In genomic region chr15:80538671-80539340, GRCm38 (mm10) we compare ENCODE assay signal across 19 mouse cellular contexts. TPM values are rescaled to one million over a fixed set of nuclear protein-coding genes. Genes with fewer than 3 reads are reported as not detected.
DNase-seq lines count a peak whose midpoint lies in the region; ATAC-seq and TF ChIP-seq lines count a peak whose summit lies in the region.
"Had no signal": no experiment of that assay in that cellular context is flagged by ENCODE, and none has a peak within 500 bp of the region (broad histone marks: within the 10 kb centered on the region; RNA-seq: fewer than 3 reads in every experiment).

No protein-coding gene starts in this region.

- no peaks in the 10 kb centered on the region for H3K9me3 ChIP-seq in forebrain, embryonic 16.5 days (ENCODE audit: control insufficient read depth, low read length)
- no peaks in the 10 kb centered on the region for H3K9me3 ChIP-seq in hindbrain, embryonic 11.5 days (ENCODE audit: control insufficient read depth, low read length)
- no peaks in the 10 kb centered on the region for H3K9me3 ChIP-seq in limb, embryonic 10.5 days (replicated peaks)
- H3K9me3 ChIP-seq: forebrain, embryonic 15.5 days; heart, embryonic 15.5 days; limb, embryonic 15.5 days; neural tube, embryonic 12.5 days had no signal

- no peak overlapping the region for H3K9ac ChIP-seq in forebrain, embryonic 16.5 days (replicated peaks; ENCODE audit: low read depth, low read length)
- no peak overlapping the region for H3K9ac ChIP-seq in hindbrain, embryonic 11.5 days (ENCODE audit: low read depth, low read length)
- H3K9ac ChIP-seq: forebrain, embryonic 15.5 days; heart, embryonic 15.5 days; limb, embryonic 15.5 days; neural tube, embryonic 12.5 days had no signal

- 42% methylated on average over 7 of the region's 7 CpGs for WGBS in spleen, adult 2 months
- WGBS in bone marrow, adult 2 months: 74% methylated on average over 7 of the region's 7 CpGs
- 20% methylated on average over 7 of the region's 7 CpGs for WGBS in thymus, adult 2 months
- WGBS in forebrain, embryonic 16.5 days: 76% methylated on average over 7 of the region's 7 CpGs
- WGBS in hindbrain, embryonic 11.5 days: 86% methylated on average over 7 of the region's 7 CpGs
- 87% methylated on average over 7 of the region's 7 CpGs for WGBS in limb, embryonic 10.5 days

- no peak for TF ChIP-seq CTCF in spleen, adult 2 months (IDR thresholded peaks at IDR 0.05; ENCODE audit: extremely low read depth, insufficient read depth, insufficient read length, insufficient replicate concordance)
- TF ChIP-seq CTCF in bone marrow, adult 2 months (IDR thresholded peaks at IDR 0.05; ENCODE audit: control insufficient read depth, insufficient read depth, low read length): no peak
- no peak for TF ChIP-seq CTCF in thymus, adult 2 months (IDR thresholded peaks at IDR 0.05; ENCODE audit: borderline replicate concordance, control insufficient read depth, extremely low read depth, insufficient read depth, low read length, poor library complexity)

- H3K27ac ChIP-seq in spleen, adult 2 months (ENCODE audit: insufficient read depth, low read length): peak overlapping the region; percentile 80
- H3K27ac ChIP-seq in bone marrow, adult 2 months (ENCODE audit: control insufficient read depth, insufficient read depth, low read depth, low read length, poor library complexity): 0 out of 2 replicates have a peak overlapping the region, but pooled peaks have one; percentile 27
- H3K27ac ChIP-seq in thymus, adult 2 months (ENCODE audit: control insufficient read depth, insufficient read depth, low read length): peak overlapping the region; percentile 99
- no peak overlapping the region for H3K27ac ChIP-seq in forebrain, embryonic 16.5 days (ENCODE audit: low read length)
- H3K27ac ChIP-seq in hindbrain, embryonic 11.5 days (ENCODE audit: low read depth, low read length): no peak overlapping the region
- H3K27ac ChIP-seq in limb, embryonic 10.5 days: no peak overlapping the region
- H3K27ac ChIP-seq: forebrain, embryonic 15.5 days; heart, embryonic 15.5 days; limb, embryonic 15.5 days; neural tube, embryonic 12.5 days had no signal

- no peak overlapping the region for H3K4me3 ChIP-seq in spleen, adult 2 months (ENCODE audit: extremely low read depth, insufficient read depth, insufficient read length)
- no peak overlapping the region for H3K4me3 ChIP-seq in bone marrow, adult 2 months (replicated peaks; ENCODE audit: control insufficient read depth, low read depth, low read length)
- no peak overlapping the region for H3K4me3 ChIP-seq in thymus, adult 2 months (ENCODE audit: control insufficient read depth, insufficient read depth, low read length)
- no peak overlapping the region for H3K4me3 ChIP-seq in forebrain, embryonic 16.5 days (replicated peaks; ENCODE audit: low read length)
- H3K4me3 ChIP-seq in hindbrain, embryonic 11.5 days (ENCODE audit: low read depth, low read length): no peak overlapping the region
- no peak overlapping the region for H3K4me3 ChIP-seq in limb, embryonic 10.5 days
- H3K4me3 ChIP-seq: forebrain, embryonic 15.5 days; heart, embryonic 15.5 days; limb, embryonic 15.5 days; neural tube, embryonic 12.5 days had no signal

- no peaks in the 10 kb centered on the region for H3K36me3 ChIP-seq in spleen, adult 2 months (ENCODE audit: control insufficient read depth, insufficient read depth, low read length)
- no peaks in the 10 kb centered on the region for H3K36me3 ChIP-seq in thymus, adult 2 months (ENCODE audit: control insufficient read depth, insufficient read depth, low read length)
- no peaks in the 10 kb centered on the region for H3K36me3 ChIP-seq in forebrain, embryonic 16.5 days (ENCODE audit: control insufficient read depth, insufficient read depth)
- no peaks in the 10 kb centered on the region for H3K36me3 ChIP-seq in hindbrain, embryonic 11.5 days (ENCODE audit: control insufficient read depth, insufficient read depth, low read length)
- H3K36me3 ChIP-seq in limb, embryonic 10.5 days: no peaks in the 10 kb centered on the region
- H3K36me3 ChIP-seq: forebrain, embryonic 15.5 days; heart, embryonic 15.5 days; limb, embryonic 15.5 days; neural tube, embryonic 12.5 days had no signal

- no peak for ATAC-seq in forebrain, embryonic 16.5 days
- ATAC-seq in hindbrain, embryonic 11.5 days (ENCODE audit: low FRiP score): no peak
- ATAC-seq: forebrain, embryonic 15.5 days had no signal

- DNase-seq in spleen, adult 2 months (ENCODE audit: low read depth in 1 of 2, low spot score in 2 of 2): no peak
- DNase-seq in spleen, postnatal 4 days (ENCODE audit: low spot score in 2 of 2): no peak
- DNase-seq in thymus, adult 2 months: peak; percentile 77
- no peak for DNase-seq in hindbrain, embryonic 11.5 days (ENCODE audit: low spot score)
- no peak for DNase-seq in limb, embryonic 10.5 days (ENCODE audit: low spot score)
- DNase-seq: adrenal gland, postnatal 10 days; cerebellum, adult 18-20 months; kidney, adult 9 months; kidney, postnatal 4 days; lung, postnatal 10 days had no signal

- H3K4me2 ChIP-seq in forebrain, embryonic 16.5 days (ENCODE audit: low read length): no peak overlapping the region
- no peak overlapping the region for H3K4me2 ChIP-seq in hindbrain, embryonic 11.5 days (replicated peaks; ENCODE audit: low read depth, low read length)
- H3K4me2 ChIP-seq: forebrain, embryonic 15.5 days; heart, embryonic 15.5 days; limb, embryonic 15.5 days; neural tube, embryonic 12.5 days had no signal

- TF ChIP-seq POLR2A in spleen, adult 2 months (IDR thresholded peaks at IDR 0.05; ENCODE audit: low read depth, low read length): no peak
- TF ChIP-seq POLR2A in bone marrow, adult 2 months (IDR thresholded peaks at IDR 0.05; ENCODE audit: borderline replicate concordance, control insufficient read depth, low read depth, low read length): no peak
- peak; percentile 29; the same call in 1 of the 2 replicates for TF ChIP-seq POLR2A in thymus, adult 2 months (IDR thresholded peaks at IDR 0.05; ENCODE audit: control insufficient read depth, extremely low read depth, insufficient read depth, low read length, poor library complexity)

- no peaks in the 10 kb centered on the region for H3K27me3 ChIP-seq in spleen, adult 2 months (ENCODE audit: control insufficient read depth, insufficient read depth, low read length)
- no peaks in the 10 kb centered on the region for H3K27me3 ChIP-seq in thymus, adult 2 months (ENCODE audit: control insufficient read depth, insufficient read depth, low read length)
- no peaks in the 10 kb centered on the region for H3K27me3 ChIP-seq in forebrain, embryonic 16.5 days (replicated peaks; ENCODE audit: control insufficient read depth, insufficient read depth, low read length)
- H3K27me3 ChIP-seq in hindbrain, embryonic 11.5 days (ENCODE audit: control insufficient read depth, insufficient read depth, low read length): no peaks in the 10 kb centered on the region
- H3K27me3 ChIP-seq in limb, embryonic 10.5 days (ENCODE audit: low read depth, poor library complexity, severe bottlenecking): no peaks in the 10 kb centered on the region
- H3K27me3 ChIP-seq: forebrain, embryonic 15.5 days; heart, embryonic 15.5 days; limb, embryonic 15.5 days; neural tube, embryonic 12.5 days had no signal

- H3K4me1 ChIP-seq in spleen, adult 2 months (ENCODE audit: control insufficient read depth, insufficient read depth, insufficient read length): peaks cover 19% of the 10 kb centered on the region; the same call in 1 of the 2 replicates
- H3K4me1 ChIP-seq in bone marrow, adult 2 months (ENCODE audit: control insufficient read depth, insufficient read depth, low read length): peaks cover 1% of the 10 kb centered on the region; the same call in 1 of the 2 replicates
- H3K4me1 ChIP-seq in thymus, adult 2 months (replicated peaks; ENCODE audit: control insufficient read depth, insufficient read depth, low read length): peaks cover 56% of the 10 kb centered on the region
- peaks cover 3% of the 10 kb centered on the region; the same call in 1 of the 2 replicates for H3K4me1 ChIP-seq in forebrain, embryonic 16.5 days (replicated peaks; ENCODE audit: control insufficient read depth, insufficient read depth, low read length)
- H3K4me1 ChIP-seq in hindbrain, embryonic 11.5 days (replicated peaks; ENCODE audit: control insufficient read depth, insufficient read depth, low read length): no peaks in the 10 kb centered on the region
- H3K4me1 ChIP-seq in limb, embryonic 10.5 days: peaks cover 9% of the 10 kb centered on the region
- H3K4me1 ChIP-seq: forebrain, embryonic 15.5 days; heart, embryonic 15.5 days; limb, embryonic 15.5 days; neural tube, embryonic 12.5 days had no signal

RNA-seq across cellular contexts. Expression of gene Enthd1, which starts 26.1 kb away (rescaled TPM):
- polyA plus RNA-seq in spleen, adult 2 months (2012; rRNA removed): 0.05 TPM in 2 replicates
- polyA plus RNA-seq in bone marrow, adult 2 months (2011; ENCODE audit: insufficient read depth, insufficient read length, low replicate concordance, missing spikeins): 0.72 TPM in 1 of 2 replicates, not detected in the other
- 0.09 TPM in 2 replicates for polyA plus RNA-seq in thymus, adult 2 months (2012; rRNA removed)
- polyA plus RNA-seq in forebrain, embryonic 16.5 days (2015; fragmentation: Nextera tagmentation; extraction: Ambion mirVana): not detected in 2 replicates
- polyA plus RNA-seq in hindbrain, embryonic 11.5 days (2014; fragmentation: Nextera tagmentation; extraction: Ambion mirVana): not detected in 2 replicates
- polyA plus RNA-seq in limb, embryonic 10.5 days (2016; fragmentation: Nextera tagmentation; extraction: Ambion mirVana): not detected in 2 replicates
- polyA plus RNA-seq: embryonic facial prominence, embryonic 11.5 days; forebrain, embryonic 15.5 days; heart, embryonic 15.5 days; liver, embryonic 16.5 days; neural tube, embryonic 12.5 days; stomach, embryonic 14.5 days had no signal

RNA-seq across cellular contexts. Expression of gene Grap2, which starts 33.6 kb away (rescaled TPM):
- polyA plus RNA-seq in spleen, adult 2 months (2012; rRNA removed): 54.4 and 58.2 TPM in 2 replicates
- 36.0 and 52.0 TPM in 2 replicates for polyA plus RNA-seq in bone marrow, adult 2 months (2011; ENCODE audit: insufficient read depth, insufficient read length, low replicate concordance, missing spikeins)
- polyA plus RNA-seq in thymus, adult 2 months (2012; rRNA removed): 139 and 162 TPM in 2 replicates
- polyA plus RNA-seq in forebrain, embryonic 16.5 days (2015; fragmentation: Nextera tagmentation; extraction: Ambion mirVana): 0.25 TPM in 1 of 2 replicates, not detected in the other
- 3.0 and 3.9 TPM in 2 replicates for polyA plus RNA-seq in hindbrain, embryonic 11.5 days (2014; fragmentation: Nextera tagmentation; extraction: Ambion mirVana)
- polyA plus RNA-seq in limb, embryonic 10.5 days (2016; fragmentation: Nextera tagmentation; extraction: Ambion mirVana): 0.45 and 1.3 TPM in 2 replicates

Comparison
In these comparisons a context has a peak if more than half of its experiments do, and no peak if none do; other contexts are left out.
1. H3K27ac ChIP-seq: peak in spleen, adult 2 months (single experiment), bone marrow, adult 2 months (single experiment) and thymus, adult 2 months (single experiment); none in forebrain, embryonic 16.5 days (single experiment), hindbrain, embryonic 11.5 days (single experiment) and limb, embryonic 10.5 days (single experiment).